Mouse (Mus musculus): Measurements from ENCODE around the gene Hacd4. TPM values are rescaled to one million over a fixed set of nuclear protein-coding genes. Genes with fewer than 3 reads are reported as not detected.

The Hacd4 gene
- polyA plus RNA-seq, 1 experiment = 0.90 TPM

GRCm38 (mm10) chr4:88390036-88390435, 48.7 kb downstream of the Hacd4 start:
- Histone ChIP-seq H3K27me3 (ENCODE audit: control insufficient read depth, insufficient read depth, low read length) (no peaks in the 10 kb centered on the region), H3K36me3 (ENCODE audit: control insufficient read depth, insufficient read depth, low read length) (no peaks in the 10 kb centered on the region), H3K27ac (ENCODE audit: control insufficient read depth, insufficient read depth, low read depth, low read length) (no peak overlapping the region), H3K4me1 (ENCODE audit: control insufficient read depth, insufficient read depth, low read length) (no peaks in the 10 kb centered on the region), H3K4me3 (ENCODE audit: control insufficient read depth, low read depth, low read length) (no peak overlapping the region)
- TF ChIP-seq CTCF (IDR thresholded peaks at IDR 0.05; ENCODE audit: control insufficient read depth, insufficient read depth, insufficient replicate concordance, low read depth, low read length) = no peak
- no peak for TF ChIP-seq POLR2A (IDR thresholded peaks at IDR 0.05; ENCODE audit: control insufficient read depth, low read depth, low read length)

- Histone ChIP-seq H3K4me1 (ENCODE audit: control insufficient read depth, insufficient read depth, low read length) (no peaks in the 10 kb centered on the region), H3K4me3 (ENCODE audit: control insufficient read depth, low read depth, low read length) (no peak overlapping the region), H3K27me3 (ENCODE audit: control insufficient read depth, insufficient read depth, low read length) (no peaks in the 10 kb centered on the region), H3K36me3 (ENCODE audit: control insufficient read depth, insufficient read depth, low read length) (no peaks in the 10 kb centered on the region), H3K27ac (ENCODE audit: control insufficient read depth, insufficient read depth, low read depth, low read length) (no peak overlapping the region)
- no peak for TF ChIP-seq CTCF (IDR thresholded peaks at IDR 0.05; ENCODE audit: control insufficient read depth, insufficient read depth, insufficient replicate concordance, low read depth, low read length)
- TF ChIP-seq POLR2A (IDR thresholded peaks at IDR 0.05; ENCODE audit: control insufficient read depth, low read depth, low read length) = no peak
Observed at GRCm38 (mm10) chr4:88372293-88373224, 66.2 kb downstream of the Hacd4 start.

GRCm38 (mm10) chr4:88370819-88371218, 67.9 kb downstream of the Hacd4 start:
- Histone ChIP-seq H3K4me1 (ENCODE audit: control insufficient read depth, insufficient read depth, low read length) (no peaks in the 10 kb centered on the region), H3K27ac (ENCODE audit: control insufficient read depth, insufficient read depth, low read depth, low read length) (no peak overlapping the region), H3K4me3 (ENCODE audit: control insufficient read depth, low read depth, low read length) (no peak overlapping the region), H3K27me3 (ENCODE audit: control insufficient read depth, insufficient read depth, low read length) (no peaks in the 10 kb centered on the region), H3K36me3 (ENCODE audit: control insufficient read depth, insufficient read depth, low read length) (no peaks in the 10 kb centered on the region)
- no peak for TF ChIP-seq POLR2A (IDR thresholded peaks at IDR 0.05; ENCODE audit: control insufficient read depth, low read depth, low read length)
- TF ChIP-seq CTCF (IDR thresholded peaks at IDR 0.05; ENCODE audit: control insufficient read depth, insufficient read depth, insufficient replicate concordance, low read depth, low read length) = no peak

GRCm38 (mm10) chr4:88369951-88370350, 68.8 kb downstream of the Hacd4 start:
- H3K27me3 ChIP-seq (ENCODE audit: control insufficient read depth, insufficient read depth, low read length) = no peaks in the 10 kb centered on the region
- no peak for TF ChIP-seq POLR2A (IDR thresholded peaks at IDR 0.05; ENCODE audit: control insufficient read depth, low read depth, low read length)
- TF ChIP-seq CTCF (IDR thresholded peaks at IDR 0.05; ENCODE audit: control insufficient read depth, insufficient read depth, insufficient replicate concordance, low read depth, low read length) = no peak
- H3K36me3 ChIP-seq (ENCODE audit: control insufficient read depth, insufficient read depth, low read length) = no peaks in the 10 kb centered on the region
- H3K4me3 ChIP-seq (ENCODE audit: control insufficient read depth, low read depth, low read length) = no peak overlapping the region
- no peak overlapping the region for H3K27ac ChIP-seq (ENCODE audit: control insufficient read depth, insufficient read depth, low read depth, low read length)
- no peaks in the 10 kb centered on the region for H3K4me1 ChIP-seq (ENCODE audit: control insufficient read depth, insufficient read depth, low read length)

- no peak overlapping the region for H3K27ac ChIP-seq (ENCODE audit: control insufficient read depth, insufficient read depth, low read depth, low read length)
- H3K4me1 ChIP-seq (ENCODE audit: control insufficient read depth, insufficient read depth, low read length) = no peaks in the 10 kb centered on the region
- H3K36me3 ChIP-seq (ENCODE audit: control insufficient read depth, insufficient read depth, low read length) = no peaks in the 10 kb centered on the region
- TF ChIP-seq POLR2A (IDR thresholded peaks at IDR 0.05; ENCODE audit: control insufficient read depth, low read depth, low read length) (no peak), CTCF (IDR thresholded peaks at IDR 0.05; ENCODE audit: control insufficient read depth, insufficient read depth, insufficient replicate concordance, low read depth, low read length) (no peak)
- no peaks in the 10 kb centered on the region for H3K27me3 ChIP-seq (ENCODE audit: control insufficient read depth, insufficient read depth, low read length)
- no peak overlapping the region for H3K4me3 ChIP-seq (ENCODE audit: control insufficient read depth, low read depth, low read length)
Observed at GRCm38 (mm10) chr4:88357431-88357830, 81.3 kb downstream of the Hacd4 start.

- Histone ChIP-seq H3K27ac (ENCODE audit: control insufficient read depth, insufficient read depth, low read depth, low read length) (no peak overlapping the region), H3K27me3 (ENCODE audit: control insufficient read depth, insufficient read depth, low read length) (no peaks in the 10 kb centered on the region), H3K36me3 (ENCODE audit: control insufficient read depth, insufficient read depth, low read length) (no peaks in the 10 kb centered on the region), H3K4me3 (ENCODE audit: control insufficient read depth, low read depth, low read length) (no peak overlapping the region), H3K4me1 (ENCODE audit: control insufficient read depth, insufficient read depth, low read length) (no peaks in the 10 kb centered on the region)
- TF ChIP-seq POLR2A (IDR thresholded peaks at IDR 0.05; ENCODE audit: control insufficient read depth, low read depth, low read length) (no peak), CTCF (IDR thresholded peaks at IDR 0.05; ENCODE audit: control insufficient read depth, insufficient read depth, insufficient replicate concordance, low read depth, low read length) (no peak)
Observed at GRCm38 (mm10) chr4:88356652-88357051, 82.1 kb downstream of the Hacd4 start.

- no peak overlapping the region for H3K27ac ChIP-seq (ENCODE audit: control insufficient read depth, insufficient read depth, low read depth, low read length)
- H3K4me3 ChIP-seq (ENCODE audit: control insufficient read depth, low read depth, low read length) = no peak overlapping the region
- no peaks in the 10 kb centered on the region for H3K27me3 ChIP-seq (ENCODE audit: control insufficient read depth, insufficient read depth, low read length)
- peak; percentile 51; the same call in 1 of the 2 replicates for TF ChIP-seq CTCF (IDR thresholded peaks at IDR 0.05; ENCODE audit: control insufficient read depth, insufficient read depth, insufficient replicate concordance, low read depth, low read length)
- TF ChIP-seq POLR2A (IDR thresholded peaks at IDR 0.05; ENCODE audit: control insufficient read depth, low read depth, low read length) = no peak
- H3K4me1 ChIP-seq (ENCODE audit: control insufficient read depth, insufficient read depth, low read length) = no peaks in the 10 kb centered on the region
- H3K36me3 ChIP-seq (ENCODE audit: control insufficient read depth, insufficient read depth, low read length) = no peaks in the 10 kb centered on the region
Observed at GRCm38 (mm10) chr4:88350910-88351309, 87.8 kb downstream of the Hacd4 start.

Other genes with a start within 250 kb of the Hacd4 start
- not detected in 2 replicates for gene Ifnb1, start 83.8 kb upstream of the Hacd4 start, polyA plus RNA-seq (2012; rRNA removed)
- not detected in 2 replicates for gene Ifna15, start 119.3 kb upstream of the Hacd4 start, polyA plus RNA-seq (2012; rRNA removed)
- not detected in 2 replicates for gene Ifna14, start 132.9 kb upstream of the Hacd4 start, polyA plus RNA-seq (2012; rRNA removed)
- not detected in 2 replicates for gene Ifna9, start 153.5 kb upstream of the Hacd4 start, polyA plus RNA-seq (2012; rRNA removed)
- not detected in 2 replicates for gene Ifna12, start 164.4 kb upstream of the Hacd4 start, polyA plus RNA-seq (2012; rRNA removed)
- gene C87499, start 195.5 kb upstream of the Hacd4 start, polyA plus RNA-seq (2012; rRNA removed) = not detected in 2 replicates
- gene Ifna13, start 205.5 kb upstream of the Hacd4 start, polyA plus RNA-seq (2012; rRNA removed) = not detected in 2 replicates
- not detected in 2 replicates for gene Ifna16, start 238.0 kb upstream of the Hacd4 start, polyA plus RNA-seq (2012; rRNA removed)
- not detected in 2 replicates for gene Ifna2, start 245.0 kb upstream of the Hacd4 start, polyA plus RNA-seq (2012; rRNA removed)

Measured in testis, adult 2 months (tissue).